Mouse (Mus musculus) erythroblast, embryonic 14.5 days (primary cell): ENCODE data around the gene Abhd6.

Source experiments
- GATA1 ChIP-seq: IDR thresholded peaks from 2 replicates; pipeline ENCODE4 v1.6.1; 2012; ENCODE audit warnings: low read length, inconsistent platforms, mixed read lengths
- TAL1 ChIP-seq: IDR thresholded peaks from 3 replicates; pipeline ENCODE4 v1.6.1; 2012; ENCODE audit warnings: low read length, inconsistent platforms, mixed read lengths

GRCm38 (mm10) chr14:7961714-7962113 is 41.0 kb upstream of the Abhd6 start:
- TF ChIP-seq GATA1: no peak
- no peak for TF ChIP-seq TAL1
